9 mouse cellular contexts compared by ENCODE assay signal in genomic region chr6:29756476-29756875, GRCm38 (mm10). TPM values are rescaled to one million over a fixed set of nuclear protein-coding genes. Genes with fewer than 3 reads are reported as not detected.
"Had no signal": no experiment of that assay in that cellular context is flagged by ENCODE, and none has a peak within 500 bp of the region (broad histone marks: within the 10 kb centered on the region; RNA-seq: fewer than 3 reads in every experiment).

No protein-coding gene starts in this region.

- ATAC-seq: midbrain, embryonic 13.5 days had no signal

- H3K27ac ChIP-seq: limb, embryonic 15.5 days; midbrain, embryonic 13.5 days; stomach, postnatal 0 days had no signal

- H3K4me3 ChIP-seq: limb, embryonic 15.5 days; midbrain, embryonic 13.5 days; myocyte had no signal

- H3K9ac ChIP-seq: limb, embryonic 15.5 days; midbrain, embryonic 13.5 days had no signal

- H3K4me2 ChIP-seq: limb, embryonic 15.5 days; midbrain, embryonic 13.5 days had no signal

- H3K9me3 ChIP-seq: limb, embryonic 15.5 days; midbrain, embryonic 13.5 days had no signal

- H3K27me3 ChIP-seq: limb, embryonic 15.5 days; midbrain, embryonic 13.5 days had no signal

- H3K4me1 ChIP-seq: midbrain, embryonic 13.5 days had no signal

- DNase-seq: kidney, adult 18-20 months; kidney, postnatal 10 days; lung, adult 18-20 months; thymus, postnatal 4 days had no signal

RNA-seq across cellular contexts. Expression of gene Smo, which starts 21.2 kb away (rescaled TPM):
- total RNA-seq: neutrophil, adult 5-6 weeks had no signal
